Mouse (Mus musculus) embryonic fibroblast, embryonic 13.5 days (primary cell): ENCODE data around the gene Irf2bpl.

Source experiments
- CTCF ChIP-seq: IDR thresholded peaks from 2 replicates; pipeline ENCODE4 v1.5.1; 2011; ENCODE audit warnings: mild to moderate bottlenecking, control low read depth, low read length, moderate library complexity, borderline replicate concordance; ENCODE audit not compliant: insufficient read depth
- POLR2A ChIP-seq: IDR thresholded peaks from 2 replicates; pipeline ENCODE4 v1.6.1; 2011; ENCODE audit warnings: low read depth, mild to moderate bottlenecking, control low read depth, low read length, moderate library complexity

GRCm38 (mm10) chr12:86831591-86832550 lies 52.7 kb downstream of the Irf2bpl start:
- TF ChIP-seq CTCF (no peak), POLR2A (no peak)
